Mouse (Mus musculus) left cerebral cortex, adult 9 months (tissue): ENCODE measurements at regions not wholly inside any gene's neighbourhood (a gene's known extent, or its start where the extent isn't known, plus 50 kb on each side); places are given as distances from the start of the nearest gene placed in this dataset.

Experiments used
- DNase-seq, 2 experiments: peaks; one replicate each; pipeline ENCODE4 v3.0.0; 2022; ENCODE audit warnings: low spot score in 2 of 2

DNA sequence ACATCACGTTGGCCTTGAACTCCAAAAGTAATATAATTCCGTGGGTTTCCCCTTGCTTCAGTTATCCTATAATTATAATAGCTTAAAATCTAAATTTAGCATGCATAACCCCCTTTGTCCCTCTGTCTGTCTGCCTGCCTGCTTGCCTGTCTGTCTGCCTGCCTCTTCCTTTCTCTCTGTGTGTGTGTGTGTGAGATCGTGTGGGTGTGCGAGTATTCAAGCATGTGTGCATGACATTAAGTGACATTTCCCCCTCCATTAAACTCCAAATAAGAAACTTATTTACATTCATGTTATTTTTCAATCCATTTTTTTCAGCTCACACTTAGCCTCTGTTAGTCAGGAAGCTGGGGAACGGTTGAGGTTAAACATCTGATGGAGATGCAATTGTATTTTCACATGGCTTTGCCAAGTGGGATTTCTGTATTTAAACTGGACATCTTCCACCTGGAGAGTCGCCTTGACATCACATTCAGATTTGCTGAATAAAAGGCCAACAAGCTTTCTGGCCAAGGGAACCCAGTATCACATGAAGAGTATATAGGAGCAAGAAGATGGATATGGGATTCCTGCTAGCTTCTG lies 130.8 kb upstream of the Map3k1 start:
- no peak for DNase-seq

GRCm38 (mm10) chr13:111940275-111940674 lies 131.5 kb upstream of the Map3k1 start:
- no peak for DNase-seq

GRCm38 (mm10) chr13:111940796-111941513 lies 132.2 kb upstream of the Map3k1 start:
- no peak for DNase-seq

DNA sequence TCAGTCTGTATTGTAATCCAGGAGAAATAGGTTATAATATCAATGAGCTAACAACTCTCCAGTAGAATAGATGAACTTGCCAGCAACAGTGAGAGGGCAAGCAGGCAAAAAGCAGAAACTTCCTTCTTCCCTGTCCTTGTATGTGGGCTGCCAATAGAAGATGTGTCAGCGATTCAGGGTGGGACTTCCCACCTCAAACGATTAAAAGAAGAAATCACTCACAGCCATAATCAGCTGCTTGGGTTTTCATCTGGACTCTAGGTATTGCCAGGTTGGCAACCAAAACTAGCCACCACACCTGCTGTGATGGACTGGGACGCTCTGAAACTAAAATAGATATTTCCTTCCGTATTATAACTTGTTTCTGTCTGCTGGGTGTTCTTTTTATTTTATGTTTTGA lies 133.2 kb upstream of the Map3k1 start:
- DNase-seq, result no peak

DNA sequence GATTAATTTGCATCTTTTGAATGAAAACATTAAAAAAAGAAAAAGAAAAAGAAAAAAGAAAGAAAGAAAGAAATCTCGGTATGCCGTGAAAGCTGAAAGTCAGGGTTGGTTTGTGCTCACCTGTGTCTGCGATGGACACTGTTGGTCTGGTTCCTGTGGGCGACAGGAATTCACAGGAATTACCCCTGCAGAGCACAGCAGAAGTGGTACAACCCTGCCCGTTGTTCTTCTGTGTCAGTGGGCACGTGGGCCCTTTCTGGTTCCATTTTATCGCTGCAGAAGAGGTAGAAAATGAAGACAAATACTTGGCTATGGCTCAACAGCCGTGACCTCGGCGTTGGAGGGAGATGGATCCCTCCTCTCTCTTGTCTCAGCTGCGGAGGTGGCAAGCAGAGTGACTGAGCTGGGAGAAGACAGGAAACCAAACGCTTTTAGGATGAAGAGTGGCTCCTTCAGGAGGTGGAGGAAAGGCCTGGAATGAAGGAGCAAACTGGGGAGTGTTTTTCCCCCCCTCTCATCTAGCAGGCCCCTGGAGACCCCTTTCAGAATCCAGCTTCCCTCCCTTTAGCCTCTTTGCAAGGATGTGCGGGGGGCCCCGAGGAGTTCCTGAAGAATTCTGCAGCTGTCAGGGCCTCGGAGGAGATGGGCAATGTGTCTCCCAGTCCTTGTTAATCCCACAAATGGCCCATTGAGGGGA lies 134.7 kb upstream of the Map3k1 start:
- peak in 1 of 2 experiments; percentile 10 for DNase-seq

GRCm38 (mm10) chr13:111944089-111944406 lies 135.3 kb upstream of the Map3k1 start:
- peak in 1 of 2 experiments; percentile 32 for DNase-seq

DNA sequence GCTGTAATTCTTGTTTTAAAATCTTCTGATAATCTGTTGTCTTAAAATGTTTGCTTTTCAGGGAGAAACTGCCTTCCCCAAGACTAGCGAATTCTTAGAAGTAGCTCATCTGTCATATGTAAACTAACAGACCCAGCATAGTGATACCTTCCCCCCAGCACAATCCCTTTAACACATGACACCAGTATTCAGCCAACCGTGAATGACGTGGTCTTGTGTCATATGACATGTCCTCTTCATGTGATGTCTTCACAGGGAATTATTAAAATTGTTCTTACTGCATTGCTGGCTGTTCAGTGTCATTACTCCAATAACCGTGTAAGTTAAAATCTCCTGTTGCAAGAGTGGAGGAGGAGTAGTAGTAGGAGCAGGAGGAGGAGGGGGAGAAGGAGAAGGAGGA lies 137.5 kb upstream of the Map3k1 start:
- no peak for DNase-seq

- DNase-seq, result no peak
Measured at GRCm38 (mm10) chr13:111946811-111947210, 138.0 kb upstream of the Map3k1 start.

DNA sequence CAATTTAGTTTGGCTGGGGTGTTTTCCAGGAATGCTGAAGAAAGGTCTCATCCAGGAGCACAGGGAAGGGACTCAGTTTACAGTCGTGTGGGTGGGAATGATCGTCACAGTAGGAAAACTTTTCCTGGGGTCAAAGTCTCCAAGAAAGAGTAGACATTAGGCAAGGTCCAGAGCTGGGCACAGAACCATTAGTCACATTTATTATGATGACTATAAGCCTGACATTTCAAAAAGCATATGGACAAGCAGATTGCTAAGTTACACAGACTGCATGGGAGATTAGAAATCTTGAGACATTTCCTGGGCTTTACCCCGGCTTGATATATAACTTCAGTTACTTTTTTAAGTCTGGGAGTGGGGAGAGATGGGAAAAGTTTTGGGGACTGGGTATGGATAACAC lies 139.6 kb upstream of the Map3k1 start:
- no peak for DNase-seq

DNA sequence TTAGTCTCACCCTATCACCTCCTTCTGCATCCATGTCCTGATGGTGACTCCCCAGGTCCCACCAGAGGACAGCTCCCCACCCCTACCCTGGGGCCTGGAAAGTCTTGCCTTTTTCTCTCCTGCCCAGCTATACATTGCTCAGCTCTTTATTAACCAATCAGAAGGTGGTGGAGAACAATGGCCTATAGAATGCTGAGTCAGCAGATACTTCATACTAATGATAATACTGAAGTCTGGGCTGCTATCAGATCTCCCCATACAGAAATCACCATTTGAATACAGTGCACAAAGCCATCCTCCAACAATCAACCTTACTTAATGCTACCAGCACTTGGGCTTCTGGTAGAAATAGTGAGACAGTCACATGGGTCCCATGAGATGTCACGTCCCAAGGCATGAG lies 141.2 kb upstream of the Map3k1 start:
- no peak for DNase-seq

- no peak for DNase-seq
Measured at GRCm38 (mm10) chr13:111953860-111954519, 145.2 kb upstream of the Map3k1 start.

DNA sequence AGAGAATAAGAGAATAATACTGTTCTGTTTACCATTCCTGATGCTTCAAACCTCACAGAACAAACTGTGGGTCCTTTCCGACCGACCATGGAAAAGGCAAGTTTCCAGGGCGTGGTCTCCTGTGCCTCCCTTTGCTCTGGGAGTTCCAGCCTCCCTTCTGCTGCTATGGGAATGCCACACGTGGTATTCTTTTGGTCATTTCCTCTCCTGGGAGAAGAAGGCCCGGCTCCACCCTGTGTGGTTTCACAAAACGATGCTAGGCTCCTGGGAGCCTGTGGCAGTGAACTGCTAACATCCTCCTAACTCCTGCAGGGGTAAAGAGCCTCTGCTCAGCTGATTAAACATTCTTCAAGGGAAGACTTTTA lies 145.7 kb upstream of the Map3k1 start:
- DNase-seq, result no peak

DNA sequence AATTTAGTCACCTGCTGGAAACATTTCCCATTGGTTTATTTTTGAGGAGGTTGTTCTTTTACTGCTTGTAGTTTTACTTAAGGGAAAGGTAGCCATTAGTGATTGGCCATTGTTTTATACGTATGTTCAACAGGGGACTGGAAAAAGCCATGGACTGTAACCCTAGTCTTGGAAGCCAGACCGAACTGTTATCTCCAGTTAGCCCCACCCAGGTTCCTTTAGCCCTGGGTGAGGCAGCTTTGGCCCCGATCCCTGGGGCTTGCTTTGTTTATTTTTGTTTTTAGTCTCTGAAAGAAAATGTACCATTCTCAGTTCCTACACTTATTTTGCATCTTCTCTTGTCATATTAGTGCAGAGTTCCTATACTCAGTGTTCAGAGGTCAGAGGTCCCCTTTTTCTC lies 148.3 kb upstream of the Map3k1 start:
- DNase-seq, result no peak

GRCm38 (mm10) chr13:111957674-111958273 lies 149.0 kb upstream of the Map3k1 start:
- DNase-seq, result no peak

- no peak for DNase-seq
Measured at GRCm38 (mm10) chr13:111958421-111958820, 149.6 kb upstream of the Map3k1 start.

GRCm38 (mm10) chr13:111960036-111960435 lies 151.2 kb upstream of the Map3k1 start:
- no peak for DNase-seq

GRCm38 (mm10) chr13:111961423-111961822 lies 152.6 kb upstream of the Map3k1 start:
- DNase-seq, result no peak

- DNase-seq, result no peak
Measured at GRCm38 (mm10) chr13:111962155-111962554, 153.4 kb upstream of the Map3k1 start.

DNA sequence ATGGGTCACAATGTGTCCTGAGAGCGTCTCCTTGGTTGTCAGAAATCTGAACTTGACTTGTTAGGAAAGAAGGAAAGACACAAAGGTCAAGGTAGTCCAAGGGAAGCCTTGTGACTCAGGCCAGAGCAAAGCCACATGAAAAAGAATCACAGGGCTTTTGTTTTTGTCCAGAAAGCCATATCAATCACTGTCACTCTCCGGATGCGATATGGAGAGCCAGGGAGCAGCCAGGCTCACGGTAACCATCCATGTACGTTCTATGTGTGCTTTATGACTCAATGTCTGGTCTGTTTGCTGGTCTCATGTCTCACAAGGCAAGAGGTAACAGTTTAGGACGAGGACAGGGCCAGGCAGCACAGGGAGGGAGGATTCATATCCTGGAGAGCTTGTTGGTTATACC lies 157.3 kb upstream of the Map3k1 start:
- DNase-seq, result no peak

GRCm38 (mm10) chr13:111966627-111967026 lies 157.8 kb upstream of the Map3k1 start:
- DNase-seq, result no peak

GRCm38 (mm10) chr13:111968197-111968596 lies 159.4 kb upstream of the Map3k1 start:
- DNase-seq, result no peak

GRCm38 (mm10) chr13:111974282-111974681 lies 165.5 kb upstream of the Map3k1 start:
- no peak for DNase-seq
